Mouse (Mus musculus) Muller cell, postnatal 12 days (primary cell): Measurements from ENCODE around the gene Daam1.

ENCODE experiments used
- DNase-seq: peaks from one replicate; pipeline ENCODE4 v3.0.0-alpha.2; 2015; ENCODE audit errors: inconsistent ontology term

Daam1 gene

DNA sequence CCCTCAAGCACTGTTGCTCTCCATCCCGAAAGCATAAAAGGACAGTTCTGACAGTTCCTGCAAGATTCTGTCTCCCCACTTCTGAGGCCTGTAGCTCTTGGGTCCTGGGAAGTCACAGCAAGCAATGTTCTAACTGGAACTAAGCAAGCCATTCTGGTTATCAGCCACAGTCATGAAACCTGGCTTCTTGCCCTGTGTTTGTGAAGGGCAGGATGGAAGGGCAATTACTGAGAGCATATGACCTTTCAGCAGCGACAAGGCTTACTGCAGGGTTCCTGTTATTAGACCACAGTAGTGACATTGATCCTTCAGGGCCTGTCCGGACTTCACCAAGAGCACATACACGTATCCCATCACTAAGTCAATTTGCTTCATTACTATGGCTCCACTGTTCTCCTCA, 167.8 kb downstream of the Daam1 start:
- no peak for DNase-seq

- no peak for DNase-seq
Measured at GRCm38 (mm10) chr12:71999671-72000070, 168.8 kb downstream of the Daam1 start.

- peak; percentile 55 for DNase-seq
Measured at GRCm38 (mm10) chr12:72001811-72002210, 170.9 kb downstream of the Daam1 start.

DNA sequence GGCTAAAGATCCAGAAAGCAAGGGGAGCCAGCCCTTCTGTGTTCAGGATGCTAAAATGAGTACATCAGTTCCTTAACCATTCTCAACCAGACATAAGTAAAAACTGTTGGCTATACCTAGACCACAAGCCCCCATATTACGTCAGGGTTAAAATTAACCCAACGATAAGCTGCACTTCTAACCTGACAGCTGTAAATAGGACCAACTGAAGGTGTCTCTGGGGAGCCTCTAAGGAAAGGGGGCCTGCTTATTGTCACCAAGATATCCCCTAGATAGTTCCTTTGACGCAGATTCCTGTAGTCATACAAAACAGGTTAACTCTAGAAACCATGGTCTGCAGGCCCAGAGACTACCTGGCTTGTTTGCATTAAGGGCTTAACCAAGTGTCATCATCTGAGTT, 174.4 kb downstream of the Daam1 start:
- no peak for DNase-seq

DNA sequence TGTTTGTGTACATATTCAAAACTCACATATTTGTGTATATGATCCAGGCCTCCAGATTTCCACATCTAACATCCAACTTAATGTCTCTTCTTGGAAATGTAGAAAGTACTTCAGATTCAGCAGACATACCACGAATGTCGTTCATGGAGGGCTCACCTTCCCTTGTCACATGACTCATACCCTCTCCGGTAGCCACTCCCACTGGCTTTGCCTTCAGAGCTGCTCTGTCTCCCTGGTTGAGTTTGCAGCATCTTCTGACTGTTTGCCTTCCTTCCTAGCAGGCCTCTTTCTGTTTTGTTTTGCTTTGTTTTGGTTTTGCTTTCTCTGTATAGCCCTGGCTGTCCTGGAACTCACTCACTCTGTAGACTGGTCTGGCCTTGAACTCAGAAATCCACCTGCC, 176.8 kb downstream of the Daam1 start:
- no peak for DNase-seq

- DNase-seq = no peak
Measured at GRCm38 (mm10) chr12:72009051-72009902, 178.4 kb downstream of the Daam1 start.

DNA sequence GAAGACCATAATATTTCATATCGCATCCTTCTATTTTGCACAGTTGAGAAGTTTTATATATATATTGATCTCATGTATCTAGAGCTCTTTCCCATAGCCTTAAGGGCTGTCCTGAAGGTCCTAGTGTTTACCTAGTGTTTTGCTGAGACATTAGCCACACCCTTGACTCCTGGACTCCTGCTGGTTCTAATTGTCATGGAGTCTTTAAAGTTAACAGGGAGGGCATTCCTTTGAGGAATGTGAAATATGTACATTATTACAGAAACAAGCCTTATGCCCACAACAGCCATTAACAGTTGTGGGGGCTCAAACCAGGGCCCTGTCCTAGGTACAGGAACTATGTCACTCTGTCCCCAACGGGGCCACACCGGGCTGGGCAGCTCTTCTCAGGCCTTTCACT, 180.5 kb downstream of the Daam1 start:
- no peak for DNase-seq

DNA sequence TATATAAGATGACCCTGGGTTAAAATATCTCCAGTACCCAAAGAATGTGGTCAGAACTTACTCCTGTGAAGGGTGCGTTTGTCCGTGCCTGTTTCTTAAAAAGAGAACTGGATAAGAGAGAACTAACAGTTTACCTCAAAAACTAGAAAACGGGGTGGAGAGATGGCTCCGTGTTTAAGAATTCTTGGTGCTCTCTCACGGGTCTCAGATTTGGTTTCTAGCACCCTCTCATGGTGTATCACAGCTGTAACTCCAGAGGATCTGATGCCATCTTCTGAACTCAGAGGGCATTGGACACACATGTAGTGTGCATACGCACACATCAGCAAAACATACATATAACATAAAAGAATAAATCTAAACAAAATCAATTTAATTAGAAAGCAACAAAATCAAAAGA, 181.2 kb downstream of the Daam1 start:
- DNase-seq = no peak

DNA sequence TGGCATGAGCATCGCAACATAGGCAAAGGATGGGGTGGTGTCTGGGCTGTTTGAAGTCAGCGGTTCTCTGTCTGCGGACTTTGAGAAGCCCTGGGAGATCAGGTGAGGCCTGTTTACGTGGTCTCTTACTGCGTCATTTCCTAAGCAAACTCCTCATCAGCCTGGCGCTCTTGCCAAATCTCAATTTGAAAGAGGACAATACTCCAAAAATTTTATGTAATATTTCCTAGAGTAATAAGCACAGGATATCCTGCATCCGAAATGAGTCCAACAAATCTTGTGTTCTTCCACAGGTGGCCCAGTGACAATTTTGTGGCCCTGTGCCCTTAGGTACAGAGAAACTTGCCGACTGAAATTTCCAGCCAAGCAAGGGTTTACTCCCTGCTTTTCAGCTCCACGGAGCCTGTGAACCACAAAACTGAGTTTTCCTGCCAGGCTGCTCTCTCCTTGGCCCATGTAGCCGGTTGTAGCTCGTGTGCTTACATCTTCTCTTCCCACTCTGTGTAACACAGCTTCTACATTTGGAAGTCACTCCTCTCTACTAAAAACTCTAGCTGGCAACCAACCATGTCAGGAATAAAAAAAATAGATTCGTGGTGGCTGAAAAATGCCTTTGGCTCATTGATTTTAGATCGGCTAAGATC, 183.0 kb downstream of the Daam1 start:
- no peak for DNase-seq

DNA sequence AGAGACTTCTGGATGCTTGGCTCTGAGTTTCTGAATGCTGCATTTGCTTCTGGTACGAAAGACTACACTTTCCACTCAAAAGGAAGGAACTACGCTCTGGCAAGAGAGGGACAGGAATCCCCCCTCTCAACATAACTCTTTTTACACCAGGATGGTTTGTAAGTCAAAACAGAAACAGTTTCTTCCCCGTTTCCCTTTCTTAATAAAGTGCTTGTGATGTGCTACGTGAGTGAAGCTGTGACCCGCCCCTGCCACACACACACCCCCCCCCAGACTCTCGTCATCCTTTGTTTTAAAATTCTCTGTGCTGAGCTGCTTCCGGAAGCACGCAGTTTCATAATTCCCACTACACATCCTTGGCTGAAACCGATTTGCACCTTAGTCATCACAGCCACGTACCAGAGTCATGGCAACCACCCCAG, 183.5 kb downstream of the Daam1 start:
- peak; percentile 83 for DNase-seq

GRCm38 (mm10) chr12:72015296-72015695, 184.4 kb downstream of the Daam1 start:
- no peak for DNase-seq

GRCm38 (mm10) chr12:72020285-72020684, 189.4 kb downstream of the Daam1 start:
- peak; percentile 82 for DNase-seq

GRCm38 (mm10) chr12:72021543-72021942, 190.7 kb downstream of the Daam1 start:
- DNase-seq = no peak

- DNase-seq = peak; percentile 32
Measured at GRCm38 (mm10) chr12:72022790-72023189, 191.9 kb downstream of the Daam1 start.

DNA sequence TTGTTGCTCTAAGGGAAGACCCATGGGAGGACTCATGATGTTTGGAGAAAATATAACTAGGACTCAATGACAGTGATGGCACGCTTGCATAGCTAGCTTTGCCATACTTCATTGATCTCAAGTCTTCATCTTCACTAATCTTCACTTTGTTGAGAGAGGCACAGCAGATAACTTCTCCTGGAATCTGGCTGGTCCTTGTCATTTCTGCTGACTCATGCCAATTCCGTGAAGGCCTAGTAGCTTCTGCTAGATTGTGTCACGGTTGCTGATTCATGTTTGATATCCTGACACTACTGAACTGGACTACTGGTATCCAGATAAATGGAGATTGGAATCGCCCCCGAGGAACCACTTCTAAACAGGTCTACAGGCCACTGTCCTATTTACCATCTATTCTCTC, 192.7 kb downstream of the Daam1 start:
- no peak for DNase-seq

- DNase-seq = peak; percentile 48
Measured at GRCm38 (mm10) chr12:72025275-72025795, 194.5 kb downstream of the Daam1 start.

DNA sequence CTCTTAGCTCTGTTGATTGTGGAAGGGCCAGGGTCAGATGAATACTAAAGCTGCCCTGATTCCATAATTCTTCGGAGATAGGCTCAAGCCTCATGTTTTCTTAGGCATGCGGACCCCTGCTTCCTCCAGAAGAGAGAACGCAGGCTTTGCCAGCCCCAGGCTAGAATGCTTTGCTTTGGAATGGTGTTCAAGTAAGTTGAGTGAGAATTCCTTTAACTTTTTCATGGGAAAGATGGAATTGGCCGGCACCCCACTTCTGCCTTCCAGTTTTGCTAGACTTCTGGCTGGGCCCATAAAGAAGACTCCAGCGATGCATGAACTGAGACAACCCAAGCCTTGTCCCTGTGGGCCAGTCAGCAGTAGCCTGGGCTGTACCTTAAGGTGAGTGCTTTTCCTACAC, 200.3 kb downstream of the Daam1 start:
- DNase-seq = no peak

DNA sequence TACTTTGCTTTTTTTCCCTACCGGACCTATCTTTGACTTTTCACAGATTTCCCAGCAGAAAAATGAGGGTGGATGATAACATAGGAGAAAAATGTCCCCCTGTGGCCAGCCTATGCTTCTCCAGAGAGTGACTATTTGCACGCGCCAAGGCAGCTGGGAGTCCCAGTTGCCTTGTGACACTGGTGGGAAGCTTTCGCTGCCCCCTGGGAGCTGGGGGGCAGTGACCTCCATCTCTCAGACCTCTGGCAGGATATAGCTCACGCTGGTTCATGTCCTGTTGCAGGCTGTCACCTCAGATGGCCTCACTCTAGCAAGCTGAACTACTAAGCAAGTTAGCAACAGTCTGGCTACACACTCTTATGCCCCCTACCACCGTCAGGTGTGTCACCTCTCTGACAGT, 200.9 kb downstream of the Daam1 start:
- DNase-seq = no peak

DNA sequence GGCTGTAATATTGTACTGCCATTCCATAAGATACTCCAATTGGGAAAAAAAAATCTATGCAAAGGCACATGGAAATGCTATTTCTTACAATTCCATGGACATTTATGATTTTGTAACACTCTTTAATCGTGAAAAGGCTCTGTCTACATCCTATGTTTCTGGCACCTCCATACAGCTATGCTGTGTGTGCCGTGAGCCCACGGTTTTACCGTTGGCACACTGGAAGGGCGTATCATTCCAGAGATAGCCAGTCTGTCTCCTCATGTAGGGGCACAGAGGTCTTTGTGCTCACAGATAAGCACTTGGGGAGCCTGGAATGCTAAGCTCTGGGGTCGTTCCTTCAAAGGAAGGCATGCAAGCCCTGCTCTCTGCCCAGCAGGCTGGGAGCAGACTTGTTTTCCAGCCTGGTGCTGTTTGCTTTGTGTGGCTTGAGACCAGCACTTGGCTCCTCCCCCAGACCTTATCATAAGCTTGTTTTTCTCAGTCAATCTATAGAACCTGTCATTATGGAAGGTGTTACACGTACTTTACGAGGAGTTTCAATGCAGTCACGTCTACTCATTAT, 205.3 kb downstream of the Daam1 start:
- no peak for DNase-seq

DNA sequence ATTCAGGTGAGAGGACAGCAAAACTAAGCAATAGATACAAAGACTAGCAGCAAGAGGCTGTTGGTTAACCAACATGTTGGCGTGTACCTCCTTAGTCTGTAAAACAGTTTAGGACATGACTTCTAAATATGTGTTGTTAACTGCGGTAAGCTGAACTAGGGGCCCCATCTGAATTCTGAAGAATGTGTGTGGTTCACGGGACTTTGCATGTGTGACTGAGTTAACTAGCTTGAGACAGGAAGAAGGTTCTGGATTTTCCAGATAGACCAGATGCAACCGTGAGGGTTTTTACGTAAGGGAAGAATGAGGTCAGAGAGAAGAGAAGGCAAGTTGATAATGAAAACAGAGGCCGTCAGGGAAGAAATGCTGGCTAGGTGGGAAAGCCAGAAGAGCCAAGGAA, 206.2 kb downstream of the Daam1 start:
- DNase-seq = no peak

GRCm38 (mm10) chr12:72038866-72039265, 208.0 kb downstream of the Daam1 start:
- peak; percentile 72 for DNase-seq

DNA sequence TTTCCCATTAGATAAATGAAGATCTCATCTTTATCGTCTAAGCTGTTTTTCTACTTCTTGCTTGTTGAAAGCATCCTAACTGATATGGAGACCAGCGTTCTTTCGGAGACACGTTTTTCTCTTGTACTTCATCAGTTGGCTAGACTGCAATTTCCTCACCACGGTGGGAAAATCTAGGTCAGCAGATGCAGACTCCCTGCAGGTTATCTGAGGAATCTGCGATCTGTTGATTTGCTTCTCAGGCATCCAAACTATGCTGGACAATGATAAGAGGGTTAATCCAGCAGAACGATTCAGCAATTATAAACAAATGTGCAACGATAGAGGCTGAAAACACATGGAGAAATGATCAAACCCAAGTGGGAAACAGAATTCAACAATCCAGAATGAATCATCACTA, 208.6 kb downstream of the Daam1 start:
- DNase-seq = peak; percentile 82

GRCm38 (mm10) chr12:72041238-72041637, 210.4 kb downstream of the Daam1 start:
- no peak for DNase-seq
